Mouse (Mus musculus): ENCODE measurements around the gene Lamtor5. TPM values are rescaled to one million over a fixed set of nuclear protein-coding genes. Genes with fewer than 3 reads are reported as not detected.
A peak's percentile ranks its signal among the peaks of the same experiment; 100 is the strongest.
"Not testable (repeated sequence)": the region's sequence is repeated elsewhere in the genome, so short reads cannot be mapped to it uniquely, and the experiment has no call there.

The Lamtor5 gene
- polyA plus RNA-seq, 1 experiment from 2014 or later = 189 TPM

DNA sequence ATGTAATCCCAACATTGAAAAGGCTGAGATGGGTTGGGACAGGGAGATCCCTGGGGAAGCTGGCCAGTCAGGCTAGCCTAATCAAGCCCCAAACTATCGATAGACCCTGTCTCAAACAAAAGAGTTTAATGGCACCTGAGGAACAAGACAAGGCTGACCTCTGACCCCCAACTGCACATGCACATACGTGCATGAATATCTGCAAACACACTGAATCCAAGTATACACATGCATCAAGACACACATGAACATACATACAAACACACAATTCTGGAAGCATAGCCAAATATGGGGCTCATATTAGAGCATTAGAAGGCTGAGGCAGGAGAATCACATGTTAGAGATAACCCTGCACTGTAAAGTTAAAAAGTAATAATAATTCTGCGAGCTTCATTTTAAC lies 2.0 kb upstream of the Lamtor5 start:
- Histone ChIP-seq H3K9ac (ENCODE audit: low read length) (no peak overlapping the region), H3K4me3 (ENCODE audit: low read depth, low read length) (no peak overlapping the region), H3K4me2 (ENCODE audit: low read depth) (no peak overlapping the region), H3K9me3 (ENCODE audit: control insufficient read depth, low read length) (no peaks in the 10 kb centered on the region), H3K27ac (ENCODE audit: low read depth, low read length) (no peak overlapping the region), H3K27me3 (ENCODE audit: control insufficient read depth, insufficient read depth, low read length) (no peaks in the 10 kb centered on the region), H3K4me1 (ENCODE audit: control insufficient read depth, insufficient read depth, low read length) (peaks cover 9% of the 10 kb centered on the region; the same call in 1 of the 2 replicates), H3K36me3 (ENCODE audit: control insufficient read depth, insufficient read depth, low read length) (no peaks in the 10 kb centered on the region)
- DNase-seq (ENCODE audit: low spot score) (no peak), ATAC-seq (ENCODE audit: insufficient read depth, low FRiP score, low TSS enrichment) (no peak)
- 89% methylated on average over 3 of the region's 3 CpGs for WGBS

DNA sequence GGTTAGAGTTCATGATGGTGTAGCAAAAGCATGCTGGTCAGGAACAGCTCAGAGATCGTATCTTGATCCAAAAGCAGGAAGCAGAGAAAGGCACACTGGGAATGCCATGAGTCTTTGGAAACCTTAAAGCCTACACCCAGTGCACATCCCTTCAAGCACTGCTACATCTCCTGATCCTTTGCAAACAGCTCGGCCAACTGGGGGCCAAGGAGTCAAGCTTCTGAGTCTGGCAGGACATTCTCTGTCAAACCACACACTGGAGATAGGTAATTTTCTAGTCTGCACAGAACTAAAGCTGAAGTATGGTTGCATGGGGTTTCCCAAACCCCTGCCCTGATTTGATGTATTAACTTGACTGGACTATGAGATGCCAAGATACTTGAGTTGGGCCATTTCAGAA lies 7.5 kb downstream of the Lamtor5 start:
- Histone ChIP-seq H3K27me3 (ENCODE audit: control insufficient read depth, insufficient read depth, low read length) (no peaks in the 10 kb centered on the region), H3K4me3 (ENCODE audit: low read depth, low read length) (no peak overlapping the region), H3K36me3 (ENCODE audit: control insufficient read depth, insufficient read depth, low read length) (peaks cover 2% of the 10 kb centered on the region; the same call in 1 of the 2 replicates), H3K4me1 (ENCODE audit: control insufficient read depth, insufficient read depth, low read length) (no peaks in the 10 kb centered on the region), H3K27ac (ENCODE audit: low read depth, low read length) (no peak overlapping the region), H3K9ac (ENCODE audit: low read length) (no peak overlapping the region), H3K4me2 (ENCODE audit: low read depth) (no peak overlapping the region), H3K9me3 (ENCODE audit: control insufficient read depth, low read length) (no peaks in the 10 kb centered on the region)
- DNase-seq (ENCODE audit: low spot score) (no peak), ATAC-seq (ENCODE audit: insufficient read depth, low FRiP score, low TSS enrichment) (no peak)
- 84% methylated on average over 2 of the region's 2 CpGs for WGBS

DNA sequence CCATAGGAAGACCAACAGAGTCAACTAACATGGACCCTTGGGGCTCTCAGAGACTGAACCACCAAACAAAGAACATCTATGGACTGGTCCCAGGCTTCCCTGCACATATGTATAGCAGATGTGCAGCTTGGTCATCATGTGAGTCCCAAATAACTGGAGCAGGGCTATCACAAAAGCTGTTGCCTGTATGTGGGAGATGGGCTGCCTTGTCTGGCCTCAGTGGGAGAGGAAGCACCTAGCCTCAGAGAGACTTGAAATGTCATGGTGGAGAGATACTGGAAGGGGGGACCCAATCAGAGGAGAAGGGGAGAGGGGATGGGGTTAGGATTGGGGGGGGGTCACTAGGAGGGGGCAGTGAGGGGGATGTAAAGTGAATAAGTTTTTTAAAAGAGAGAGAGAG lies 8.7 kb downstream of the Lamtor5 start:
- Histone ChIP-seq H3K27me3 (ENCODE audit: control insufficient read depth, insufficient read depth, low read length) (no peaks in the 10 kb centered on the region), H3K9me3 (ENCODE audit: control insufficient read depth, low read length) (no peaks in the 10 kb centered on the region)

DNA sequence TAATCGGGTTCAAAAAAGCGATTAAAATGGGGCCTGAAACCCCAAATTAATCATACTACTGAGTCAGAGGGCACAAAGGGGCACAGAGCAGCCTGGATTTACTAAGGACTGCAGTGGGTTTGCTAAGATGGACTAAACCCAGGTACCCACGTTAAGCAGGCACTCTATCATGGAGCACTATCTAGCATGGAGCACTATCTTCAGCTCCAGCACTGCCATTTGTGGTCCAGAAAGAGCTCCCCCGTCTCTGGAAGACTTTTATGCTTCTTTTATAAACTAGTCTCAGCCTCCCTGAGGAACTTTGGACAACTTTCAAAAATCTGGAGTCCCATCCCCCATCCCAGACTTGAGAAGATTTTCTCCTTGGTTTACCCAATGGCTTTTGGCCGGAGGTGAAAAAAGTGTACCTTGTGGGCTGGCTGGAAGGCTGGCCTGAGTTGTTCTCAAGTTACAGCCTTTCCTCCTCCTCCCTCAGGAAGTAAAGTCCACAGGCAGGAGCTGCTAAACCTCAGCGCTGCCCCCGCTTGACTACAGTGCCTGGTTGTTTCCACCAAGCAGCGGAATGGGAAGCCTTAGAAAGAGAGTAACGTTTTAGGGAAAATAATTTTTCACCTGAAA lies 12.2 kb downstream of the Lamtor5 start, which contains the start of gene Slc16a4:
Slc16a4 (plus strand) TSS at position 467 of the 618 bp plus-strand sequence.
- ATAC-seq (ENCODE audit: insufficient read depth, low FRiP score, low TSS enrichment) = no peak

More for the DNA sequence above, 8.7 kb downstream of the Lamtor5 start:
- ATAC-seq (ENCODE audit: insufficient read depth, low FRiP score, low TSS enrichment) (no peak), DNase-seq (ENCODE audit: low spot score) (no peak)
- H3K9ac ChIP-seq (ENCODE audit: low read length) = no peak overlapping the region
- H3K4me2 ChIP-seq (ENCODE audit: low read depth) = no peak overlapping the region
- H3K27ac ChIP-seq (ENCODE audit: low read depth, low read length) = no peak overlapping the region
- H3K4me3 ChIP-seq (ENCODE audit: low read depth, low read length) = no peak overlapping the region
- H3K36me3 ChIP-seq (ENCODE audit: control insufficient read depth, insufficient read depth, low read length) = peaks cover 1% of the 10 kb centered on the region; the same call in 1 of the 2 replicates
- no peaks in the 10 kb centered on the region for H3K4me1 ChIP-seq (ENCODE audit: control insufficient read depth, insufficient read depth, low read length)

DNA sequence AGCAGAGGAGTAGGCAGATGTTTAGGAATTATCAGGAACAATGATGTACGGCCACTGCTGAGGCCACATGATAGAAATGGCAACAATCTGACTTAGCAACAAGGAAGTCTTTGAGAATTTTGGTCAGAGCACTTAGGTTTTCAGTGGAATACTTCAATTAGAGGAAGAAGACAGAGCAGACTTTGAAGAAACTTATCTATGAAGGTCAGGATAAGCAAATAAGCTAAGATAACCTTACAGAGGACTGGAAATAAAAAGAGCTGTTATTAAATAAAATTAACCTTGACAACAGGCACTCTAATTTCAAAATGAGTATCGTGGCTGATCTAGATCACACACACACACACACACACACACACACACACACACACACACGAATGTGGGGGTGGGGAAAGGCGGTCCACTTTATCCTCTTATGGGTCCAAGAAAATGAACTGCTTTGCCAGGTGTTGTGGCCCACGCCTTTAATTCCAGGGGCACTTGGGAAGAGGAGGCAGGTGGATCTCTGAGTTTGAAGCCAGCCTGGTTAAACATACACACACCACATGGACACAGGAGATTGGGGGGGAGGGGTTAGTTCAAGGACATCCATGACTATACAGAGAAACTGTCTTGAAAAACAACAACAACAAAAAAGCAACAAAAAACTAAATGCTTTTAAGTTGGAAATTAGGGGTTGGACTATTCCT lies 17.2 kb downstream of the Lamtor5 start:
- ATAC-seq (ENCODE audit: insufficient read depth, low FRiP score, low TSS enrichment) (no peak), DNase-seq (ENCODE audit: low spot score) (no peak)
- 91% methylated on average over 5 of the region's 5 CpGs for WGBS

More for the DNA sequence above, 12.2 kb downstream of the Lamtor5 start, which contains the start of gene Slc16a4:
- Histone ChIP-seq H3K36me3 (ENCODE audit: control insufficient read depth, insufficient read depth, low read length) (no peaks in the 10 kb centered on the region), H3K4me1 (ENCODE audit: control insufficient read depth, insufficient read depth, low read length) (no peaks in the 10 kb centered on the region), H3K4me2 (ENCODE audit: low read depth) (no peak within 1 kb of the TSS), H3K4me3 (ENCODE audit: low read depth, low read length) (no peak within 1 kb of the TSS), H3K27ac (ENCODE audit: low read depth, low read length) (no peak within 1 kb of the TSS), H3K27me3 (ENCODE audit: control insufficient read depth, insufficient read depth, low read length) (no peaks in the 10 kb centered on the region), H3K9ac (ENCODE audit: low read length) (no peak within 1 kb of the TSS), H3K9me3 (ENCODE audit: control insufficient read depth, low read length) (no peaks in the 10 kb centered on the region)
- WGBS = 30% methylated on average over 9 of the region's 9 CpGs
- DNase-seq (ENCODE audit: low spot score) = peak; percentile 45

DNA sequence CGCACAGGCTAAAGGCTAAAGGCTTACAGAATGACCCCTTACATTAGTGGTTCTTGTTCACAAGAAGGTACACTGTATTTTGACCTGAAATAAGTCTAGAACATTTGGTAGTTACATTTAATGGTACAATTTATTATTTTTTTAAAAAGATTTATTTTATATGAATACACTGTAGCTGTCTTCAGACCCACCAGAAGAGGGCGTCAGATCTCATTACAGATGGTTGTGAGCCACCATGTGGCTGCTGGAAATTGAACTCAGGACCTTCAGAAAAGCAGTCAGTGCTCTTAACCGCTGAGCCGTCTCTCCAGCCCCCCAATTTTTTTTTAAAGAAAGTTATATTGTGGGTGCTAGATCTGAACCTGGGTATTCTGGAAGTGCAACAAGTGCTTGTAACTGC lies 18.3 kb downstream of the Lamtor5 start:
- not testable (repeated sequence) for ATAC-seq (ENCODE audit: insufficient read depth, low FRiP score, low TSS enrichment); DNase-seq (ENCODE audit: low spot score); H3K9me3 ChIP-seq (ENCODE audit: control insufficient read depth, low read length); H3K4me2 ChIP-seq (ENCODE audit: low read depth); H3K36me3 ChIP-seq (ENCODE audit: control insufficient read depth, insufficient read depth, low read length); H3K4me1 ChIP-seq (ENCODE audit: control insufficient read depth, insufficient read depth, low read length); H3K27me3 ChIP-seq (ENCODE audit: control insufficient read depth, insufficient read depth, low read length); H3K9ac ChIP-seq (ENCODE audit: low read length); H3K27ac ChIP-seq (ENCODE audit: low read depth, low read length); H3K4me3 ChIP-seq (ENCODE audit: low read depth, low read length)
- 75% methylated on average over 4 of the region's 4 CpGs for WGBS

More for the DNA sequence above, 17.2 kb downstream of the Lamtor5 start:
- Histone ChIP-seq H3K36me3 (ENCODE audit: control insufficient read depth, insufficient read depth, low read length) (no peaks in the 10 kb centered on the region), H3K9me3 (ENCODE audit: control insufficient read depth, low read length) (no peaks in the 10 kb centered on the region), H3K4me2 (ENCODE audit: low read depth) (no peak overlapping the region), H3K4me1 (ENCODE audit: control insufficient read depth, insufficient read depth, low read length) (no peaks in the 10 kb centered on the region), H3K9ac (ENCODE audit: low read length) (no peak overlapping the region), H3K27me3 (ENCODE audit: control insufficient read depth, insufficient read depth, low read length) (no peaks in the 10 kb centered on the region), H3K27ac (ENCODE audit: low read depth, low read length) (no peak overlapping the region), H3K4me3 (ENCODE audit: low read depth, low read length) (no peak overlapping the region)

DNA sequence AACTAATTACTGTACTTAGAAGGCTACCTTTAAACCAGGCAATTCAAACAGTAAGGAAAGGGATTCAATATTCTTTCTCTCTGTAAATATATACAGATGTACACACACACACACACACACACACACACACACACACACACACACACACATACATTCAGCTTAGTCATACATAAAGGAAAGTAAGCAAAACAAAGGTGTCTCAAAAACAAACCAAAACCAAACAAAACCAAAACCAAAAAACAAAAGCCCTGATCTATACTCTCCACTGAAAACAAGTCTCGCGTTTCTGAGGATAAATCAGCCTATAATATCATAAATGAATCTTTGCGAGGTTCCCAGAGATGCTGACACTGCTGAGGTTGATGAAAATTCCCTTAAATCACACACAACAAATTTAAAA lies 38.7 kb downstream of the Lamtor5 start:
- no peaks in the 10 kb centered on the region; the same call in 1 of the 2 replicates for H3K36me3 ChIP-seq (ENCODE audit: control insufficient read depth, insufficient read depth, low read length)
- no peak overlapping the region for H3K4me2 ChIP-seq (ENCODE audit: low read depth)
- 96% methylated on average over 3 of the region's 3 CpGs for WGBS
- no peak overlapping the region for H3K27ac ChIP-seq (ENCODE audit: low read depth, low read length)
- ATAC-seq (ENCODE audit: insufficient read depth, low FRiP score, low TSS enrichment) = no peak
- no peak for DNase-seq (ENCODE audit: low spot score)
- no peaks in the 10 kb centered on the region for H3K27me3 ChIP-seq (ENCODE audit: control insufficient read depth, insufficient read depth, low read length)
- H3K4me3 ChIP-seq (ENCODE audit: low read depth, low read length) = no peak overlapping the region
- no peaks in the 10 kb centered on the region for H3K9me3 ChIP-seq (ENCODE audit: control insufficient read depth, low read length)
- H3K9ac ChIP-seq (ENCODE audit: low read length) = no peak overlapping the region
- no peaks in the 10 kb centered on the region for H3K4me1 ChIP-seq (ENCODE audit: control insufficient read depth, insufficient read depth, low read length)

DNA sequence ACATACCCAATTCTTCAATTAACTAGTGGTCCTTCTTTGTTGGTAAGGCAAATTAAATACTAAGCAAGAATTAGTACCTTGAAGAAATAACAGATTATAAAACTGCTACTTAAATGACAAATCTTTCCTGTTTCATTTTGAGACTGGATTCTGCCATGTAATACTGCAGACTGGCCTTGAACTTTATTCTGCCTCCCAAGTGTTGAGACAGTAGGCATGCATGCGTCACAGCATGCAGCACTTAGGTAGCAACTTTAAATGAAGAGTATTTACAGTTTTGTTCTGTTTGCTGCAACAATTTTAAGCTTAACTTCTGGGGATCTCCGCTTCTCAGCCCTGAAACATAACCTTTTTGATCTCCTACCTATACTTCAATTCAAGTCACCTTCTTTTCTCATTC lies 42.5 kb downstream of the Lamtor5 start:
- Histone ChIP-seq H3K27me3 (ENCODE audit: control insufficient read depth, insufficient read depth, low read length) (no peaks in the 10 kb centered on the region), H3K4me2 (ENCODE audit: low read depth) (no peak overlapping the region), H3K27ac (ENCODE audit: low read depth, low read length) (no peak overlapping the region), H3K4me3 (ENCODE audit: low read depth, low read length) (no peak overlapping the region), H3K9ac (ENCODE audit: low read length) (no peak overlapping the region), H3K36me3 (ENCODE audit: control insufficient read depth, insufficient read depth, low read length) (peaks cover 2% of the 10 kb centered on the region; the same call in 1 of the 2 replicates), H3K4me1 (ENCODE audit: control insufficient read depth, insufficient read depth, low read length) (peaks cover 7% of the 10 kb centered on the region; the same call in 1 of the 2 replicates), H3K9me3 (ENCODE audit: control insufficient read depth, low read length) (no peaks in the 10 kb centered on the region)
- ATAC-seq (ENCODE audit: insufficient read depth, low FRiP score, low TSS enrichment) (no peak), DNase-seq (ENCODE audit: low spot score) (no peak)
- whole genome bisulfite sequencing = 97% methylated on average over 2 of the region's 2 CpGs

DNA sequence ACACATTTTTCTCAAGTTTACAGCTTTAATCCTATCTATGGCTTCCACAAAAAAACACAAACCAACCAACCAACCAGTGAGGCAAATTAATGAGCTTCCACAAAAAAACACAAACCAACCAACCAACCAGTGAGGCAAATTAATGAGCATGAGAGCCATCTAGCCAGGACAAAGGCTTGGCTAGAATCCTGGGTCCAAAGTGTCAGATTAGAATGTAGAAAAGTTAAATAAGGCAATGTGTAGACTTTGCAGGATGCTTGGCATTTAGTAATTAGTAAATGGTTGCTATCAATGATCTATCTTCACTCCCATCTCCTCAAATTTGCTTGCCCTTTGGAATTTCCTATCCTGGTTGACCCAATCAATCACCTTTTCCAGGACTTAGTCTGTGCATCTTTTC lies 43.1 kb downstream of the Lamtor5 start:
- Histone ChIP-seq H3K4me1 (ENCODE audit: control insufficient read depth, insufficient read depth, low read length) (peaks cover 7% of the 10 kb centered on the region; the same call in 1 of the 2 replicates), H3K9me3 (ENCODE audit: control insufficient read depth, low read length) (no peaks in the 10 kb centered on the region), H3K36me3 (ENCODE audit: control insufficient read depth, insufficient read depth, low read length) (peaks cover 2% of the 10 kb centered on the region; the same call in 1 of the 2 replicates), H3K27ac (ENCODE audit: low read depth, low read length) (no peak overlapping the region), H3K4me2 (ENCODE audit: low read depth) (no peak overlapping the region), H3K27me3 (ENCODE audit: control insufficient read depth, insufficient read depth, low read length) (no peaks in the 10 kb centered on the region), H3K4me3 (ENCODE audit: low read depth, low read length) (no peak overlapping the region), H3K9ac (ENCODE audit: low read length) (no peak overlapping the region)
- DNase-seq (ENCODE audit: low spot score) (no peak), ATAC-seq (ENCODE audit: insufficient read depth, low FRiP score, low TSS enrichment) (no peak)

All from neural tube, embryonic 11.5 days (tissue).